Mouse (Mus musculus): ENCODE data around the gene Tinf2. TPM values are rescaled to one million over a fixed set of nuclear protein-coding genes. Genes with fewer than 3 reads are reported as not detected.

Tinf2 gene
- total and polyA plus RNA-seq, 2 experiments from 2014 or later = 21.9 to 23.8 TPM

- Histone ChIP-seq H3K9ac (replicated peaks; ENCODE audit: low read length) (no peak overlapping the region), H3K27me3 (ENCODE audit: insufficient read depth, low read length) (0 out of 2 replicates have a peak, but pooled peaks cover 5% of the 10 kb centered on the region), H3K27ac (no peak overlapping the region), H3K36me3 (ENCODE audit: insufficient read depth, low read length) (no peaks in the 10 kb centered on the region), H3K4me1 (ENCODE audit: insufficient read depth, low read length) (no peaks in the 10 kb centered on the region; the same call in 1 of the 2 replicates), H3K4me3 (ENCODE audit: low read length) (no peak overlapping the region), H3K4me2 (ENCODE audit: low read depth, low read length) (no peak overlapping the region), H3K9me3 (ENCODE audit: low read length) (no peaks in the 10 kb centered on the region)
- no peak for ATAC-seq
- WGBS = 91% methylated on average over 4 of the region's 4 CpGs
- no peak for TF ChIP-seq CTCF (IDR thresholded peaks at IDR 0.05; ENCODE audit: low read depth)
- DNase-seq (ENCODE audit: low spot score) = no peak
These were observed 27.9 kb upstream of the Tinf2 start for GRCm38 (mm10) chr14:55709509-55709908.

- Histone ChIP-seq H3K27me3 (ENCODE audit: insufficient read depth, low read length) (0 out of 2 replicates have a peak, but pooled peaks cover 1% of the 10 kb centered on the region), H3K27ac (no peak overlapping the region), H3K4me2 (ENCODE audit: low read depth, low read length) (no peak overlapping the region), H3K4me1 (ENCODE audit: insufficient read depth, low read length) (no peaks in the 10 kb centered on the region), H3K4me3 (ENCODE audit: low read length) (no peak overlapping the region), H3K9me3 (ENCODE audit: low read length) (no peaks in the 10 kb centered on the region), H3K36me3 (ENCODE audit: insufficient read depth, low read length) (no peaks in the 10 kb centered on the region), H3K9ac (replicated peaks; ENCODE audit: low read length) (no peak overlapping the region)
- WGBS = 82% methylated on average over 5 of the region's 5 CpGs
- DNase-seq (ENCODE audit: low spot score) (no peak), ATAC-seq (no peak)
- no peak for TF ChIP-seq CTCF (IDR thresholded peaks at IDR 0.05; ENCODE audit: low read depth)
These were observed 25.8 kb upstream of the Tinf2 start for GRCm38 (mm10) chr14:55707397-55707796.

GRCm38 (mm10) chr14:55706051-55706600 lies 24.5 kb upstream of the Tinf2 start:
- ATAC-seq (no peak), DNase-seq (ENCODE audit: low spot score) (no peak)
- TF ChIP-seq CTCF (IDR thresholded peaks at IDR 0.05; ENCODE audit: low read depth) = no peak
- Histone ChIP-seq H3K27me3 (ENCODE audit: insufficient read depth, low read length) (no peaks in the 10 kb centered on the region), H3K4me2 (ENCODE audit: low read depth, low read length) (no peak overlapping the region), H3K36me3 (ENCODE audit: insufficient read depth, low read length) (no peaks in the 10 kb centered on the region), H3K4me3 (ENCODE audit: low read length) (no peak overlapping the region), H3K4me1 (ENCODE audit: insufficient read depth, low read length) (no peaks in the 10 kb centered on the region), H3K27ac (no peak overlapping the region), H3K9me3 (ENCODE audit: low read length) (no peaks in the 10 kb centered on the region), H3K9ac (replicated peaks; ENCODE audit: low read length) (no peak overlapping the region)
- 92% methylated on average over 8 of the region's 8 CpGs for WGBS

- Histone ChIP-seq H3K9me3 (ENCODE audit: low read length) (no peaks in the 10 kb centered on the region), H3K27me3 (ENCODE audit: insufficient read depth, low read length) (no peaks in the 10 kb centered on the region), H3K4me3 (ENCODE audit: low read length) (no peak overlapping the region), H3K4me2 (ENCODE audit: low read depth, low read length) (no peak overlapping the region), H3K27ac (no peak overlapping the region), H3K4me1 (ENCODE audit: insufficient read depth, low read length) (no peaks in the 10 kb centered on the region), H3K36me3 (ENCODE audit: insufficient read depth, low read length) (no peaks in the 10 kb centered on the region), H3K9ac (replicated peaks; ENCODE audit: low read length) (no peak overlapping the region)
- no peak for ATAC-seq
- 70% methylated on average over 6 of the region's 6 CpGs for WGBS
- TF ChIP-seq CTCF (IDR thresholded peaks at IDR 0.05; ENCODE audit: low read depth) = no peak
- no peak for DNase-seq (ENCODE audit: low spot score)
These were observed 21.1 kb upstream of the Tinf2 start for GRCm38 (mm10) chr14:55702761-55703160.

- H3K27ac ChIP-seq = no peak overlapping the region
- no peak for TF ChIP-seq CTCF (IDR thresholded peaks at IDR 0.05; ENCODE audit: low read depth)
- no peaks in the 10 kb centered on the region for H3K9me3 ChIP-seq (ENCODE audit: low read length)
- ATAC-seq = no peak
- no peak overlapping the region for H3K9ac ChIP-seq (replicated peaks; ENCODE audit: low read length)
- no peak overlapping the region for H3K4me2 ChIP-seq (ENCODE audit: low read depth, low read length)
- H3K4me3 ChIP-seq (ENCODE audit: low read length) = no peak overlapping the region
- H3K27me3 ChIP-seq (ENCODE audit: insufficient read depth, low read length) = no peaks in the 10 kb centered on the region
- WGBS = 64% methylated on average over 9 of the region's 9 CpGs
- H3K36me3 ChIP-seq (ENCODE audit: insufficient read depth, low read length) = no peaks in the 10 kb centered on the region
- no peaks in the 10 kb centered on the region for H3K4me1 ChIP-seq (ENCODE audit: insufficient read depth, low read length)
- DNase-seq (ENCODE audit: low spot score) = no peak
These were observed 19.5 kb upstream of the Tinf2 start for GRCm38 (mm10) chr14:55701131-55701530.

GRCm38 (mm10) chr14:55697226-55697625 lies 15.6 kb upstream of the Tinf2 start:
- Histone ChIP-seq H3K27ac (no peak overlapping the region), H3K4me3 (ENCODE audit: low read length) (no peak overlapping the region), H3K36me3 (ENCODE audit: insufficient read depth, low read length) (no peaks in the 10 kb centered on the region), H3K9me3 (ENCODE audit: low read length) (no peaks in the 10 kb centered on the region), H3K4me1 (ENCODE audit: insufficient read depth, low read length) (no peaks in the 10 kb centered on the region), H3K4me2 (ENCODE audit: low read depth, low read length) (no peak overlapping the region), H3K27me3 (ENCODE audit: insufficient read depth, low read length) (no peaks in the 10 kb centered on the region), H3K9ac (replicated peaks; ENCODE audit: low read length) (no peak overlapping the region)
- no peak for ATAC-seq
- 86% methylated on average over 4 of the region's 4 CpGs for WGBS
- no peak for DNase-seq (ENCODE audit: low spot score)
- TF ChIP-seq CTCF (IDR thresholded peaks at IDR 0.05; ENCODE audit: low read depth) = no peak

- TF ChIP-seq CTCF (IDR thresholded peaks at IDR 0.05; ENCODE audit: low read depth) = no peak
- H3K4me2 ChIP-seq (ENCODE audit: low read depth, low read length) = no peak overlapping the region
- no peak overlapping the region for H3K4me3 ChIP-seq (ENCODE audit: low read length)
- no peaks in the 10 kb centered on the region for H3K4me1 ChIP-seq (ENCODE audit: insufficient read depth, low read length)
- no peaks in the 10 kb centered on the region for H3K27me3 ChIP-seq (ENCODE audit: insufficient read depth, low read length)
- DNase-seq (ENCODE audit: low spot score) = no peak
- H3K9ac ChIP-seq (replicated peaks; ENCODE audit: low read length) = no peak overlapping the region
- 85% methylated on average over 10 of the region's 10 CpGs for WGBS
- ATAC-seq = no peak
- H3K36me3 ChIP-seq (ENCODE audit: insufficient read depth, low read length) = no peaks in the 10 kb centered on the region
- no peaks in the 10 kb centered on the region for H3K9me3 ChIP-seq (ENCODE audit: low read length)
- no peak overlapping the region for H3K27ac ChIP-seq
These were observed 7.8 kb upstream of the Tinf2 start for GRCm38 (mm10) chr14:55689433-55689832.

Data from hindbrain, postnatal 0 days (tissue).